Mouse (Mus musculus): ENCODE results near the gene Gm49368. TPM values are rescaled to one million over a fixed set of nuclear protein-coding genes. Genes with fewer than 3 reads are reported as not detected.
"Not testable (repeated sequence)": the region's sequence is repeated elsewhere in the genome, so short reads cannot be mapped to it uniquely, and the experiment has no call there.

Gene Gm49368
- not detected in 2 replicates for polyA plus RNA-seq (2016; fragmentation: Nextera tagmentation; extraction: Ambion mirVana)

DNA sequence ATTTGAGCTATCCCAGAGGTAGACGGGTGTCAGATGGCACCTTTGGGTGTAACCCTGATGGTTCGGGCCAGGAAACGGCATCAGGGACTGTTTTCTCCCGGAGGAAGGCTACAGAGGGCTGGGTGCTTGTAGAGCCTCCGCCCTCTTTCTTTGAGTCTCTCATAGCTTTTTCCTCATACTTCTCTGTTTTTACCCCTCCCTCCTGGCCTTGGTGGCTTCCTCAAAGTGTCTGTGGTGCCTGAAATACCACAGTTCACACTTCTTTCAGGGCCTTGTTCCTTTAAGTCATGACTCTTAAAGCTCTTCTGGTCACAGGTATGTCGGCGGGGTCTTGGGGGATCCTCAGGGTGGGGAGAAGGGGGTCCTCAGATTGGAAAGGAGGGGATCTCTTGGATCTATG lies at the start of gene Gm49368, which contains the start of gene Itgam:
Gene Gm49368 (plus strand): TSS at position 228 of the 400 bp plus-strand sequence.
Gene Itgam (plus strand): TSS at position 185 of the 400 bp plus-strand sequence.
- 83% methylated on average over 7 of the region's 7 CpGs for WGBS
- no peak within 1 kb of the TSS for H3K4me3 ChIP-seq

DNA sequence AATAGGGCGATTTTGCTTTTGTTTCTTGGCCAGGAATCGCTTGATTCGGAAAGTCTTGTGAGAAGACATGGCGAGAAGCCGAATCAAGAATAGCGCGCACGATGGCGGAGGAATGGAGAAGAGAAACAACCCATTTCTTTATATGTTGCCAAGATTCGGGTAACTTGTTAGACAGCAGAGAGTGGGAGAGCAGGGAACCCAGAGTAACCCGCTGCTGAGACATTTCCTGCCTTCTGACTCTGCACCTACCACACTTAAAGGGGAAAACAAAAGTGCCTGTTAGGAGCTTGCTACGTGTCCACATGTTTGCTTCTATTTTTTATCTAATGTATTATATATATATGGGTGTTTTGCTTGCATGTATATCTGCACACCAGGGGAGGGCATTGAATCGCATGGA lies 49.4 kb upstream of the Gm49368 start:
- ATAC-seq (ENCODE audit: insufficient number of reproducible peaks, insufficient read depth, low FRiP score, low TSS enrichment) = no peak

More for the DNA sequence above, at the start of gene Gm49368, which contains the start of gene Itgam:
- ATAC-seq (ENCODE audit: insufficient number of reproducible peaks, insufficient read depth, low FRiP score, low TSS enrichment) = no peak
- H3K36me3 ChIP-seq = no peaks in the 10 kb centered on the region
- no peaks in the 10 kb centered on the region for H3K9me3 ChIP-seq
- H3K27me3 ChIP-seq = no peaks in the 10 kb centered on the region
- no peak within 1 kb of the TSS for H3K9ac ChIP-seq
- H3K4me1 ChIP-seq = no peaks in the 10 kb centered on the region
- no peak within 1 kb of the TSS for H3K4me2 ChIP-seq (replicated peaks)
- no peak within 1 kb of the TSS for H3K27ac ChIP-seq

GRCm38 (mm10) chr7:128016134-128016533 lies 46.3 kb upstream of the Gm49368 start:
- not testable (repeated sequence) for H3K4me3 ChIP-seq; ATAC-seq (ENCODE audit: insufficient number of reproducible peaks, insufficient read depth, low FRiP score, low TSS enrichment); H3K36me3 ChIP-seq; H3K27me3 ChIP-seq; H3K9me3 ChIP-seq; H3K27ac ChIP-seq; H3K4me2 ChIP-seq (replicated peaks); H3K9ac ChIP-seq; H3K4me1 ChIP-seq
- WGBS = 75% methylated on average over 5 of the region's 5 CpGs

More for the DNA sequence above, 49.4 kb upstream of the Gm49368 start:
- Histone ChIP-seq H3K27ac (no peak overlapping the region), H3K9me3 (no peaks in the 10 kb centered on the region), H3K9ac (no peak overlapping the region), H3K4me3 (no peak overlapping the region), H3K4me1 (0 out of 2 replicates have a peak, but pooled peaks cover 7% of the 10 kb centered on the region), H3K27me3 (peaks cover 5% of the 10 kb centered on the region; the same call in 1 of the 2 replicates), H3K4me2 (replicated peaks) (no peak overlapping the region), H3K36me3 (no peaks in the 10 kb centered on the region)
- 94% methylated on average over 13 of the region's 13 CpGs for WGBS

DNA sequence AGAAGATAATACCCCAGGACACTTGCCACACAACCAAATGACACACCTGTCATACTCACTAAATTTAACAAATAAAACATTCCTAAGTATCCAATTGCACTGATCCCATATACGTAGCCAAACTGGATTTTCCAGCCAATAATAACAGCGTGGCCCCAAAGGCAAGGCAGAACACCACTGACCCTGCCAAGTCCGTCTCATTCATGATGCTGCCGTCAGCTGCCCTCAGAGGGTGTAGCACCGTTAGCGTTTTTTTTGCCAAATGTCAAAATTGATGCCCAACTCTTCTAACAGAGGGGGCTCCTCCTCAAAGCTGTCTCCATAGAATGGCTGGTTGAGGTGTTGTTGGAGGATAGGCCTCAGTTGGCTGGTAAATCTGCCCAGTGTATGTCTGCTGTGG lies 45.8 kb upstream of the Gm49368 start:
- Histone ChIP-seq H3K9ac (no peak overlapping the region), H3K9me3 (no peaks in the 10 kb centered on the region), H3K36me3 (no peaks in the 10 kb centered on the region), H3K4me2 (replicated peaks) (no peak overlapping the region), H3K4me3 (no peak overlapping the region), H3K4me1 (no peaks in the 10 kb centered on the region), H3K27me3 (no peaks in the 10 kb centered on the region), H3K27ac (no peak overlapping the region)
- no peak for ATAC-seq (ENCODE audit: insufficient number of reproducible peaks, insufficient read depth, low FRiP score, low TSS enrichment)
- WGBS = 76% methylated on average over 6 of the region's 6 CpGs

- Histone ChIP-seq H3K27me3 (no peaks in the 10 kb centered on the region), H3K4me3 (no peak overlapping the region)
- 83% methylated on average over 3 of the region's 3 CpGs for WGBS
Measured at GRCm38 (mm10) chr7:128018275-128018674, 44.2 kb upstream of the Gm49368 start.

GRCm38 (mm10) chr7:128019187-128019586 lies 43.3 kb upstream of the Gm49368 start:
- H3K27me3 ChIP-seq = no peaks in the 10 kb centered on the region
- H3K9ac ChIP-seq = no peak overlapping the region
- no peak for ATAC-seq (ENCODE audit: insufficient number of reproducible peaks, insufficient read depth, low FRiP score, low TSS enrichment)
- H3K9me3 ChIP-seq = no peaks in the 10 kb centered on the region
- H3K27ac ChIP-seq = no peak overlapping the region
- WGBS = 74% methylated on average over 2 of the region's 2 CpGs
- no peaks in the 10 kb centered on the region for H3K36me3 ChIP-seq
- H3K4me1 ChIP-seq = no peaks in the 10 kb centered on the region
- no peak overlapping the region for H3K4me2 ChIP-seq (replicated peaks)
- no peak overlapping the region for H3K4me3 ChIP-seq

More at GRCm38 (mm10) chr7:128018275-128018674, 44.2 kb upstream of the Gm49368 start:
- Histone ChIP-seq H3K9ac (no peak overlapping the region), H3K9me3 (no peaks in the 10 kb centered on the region), H3K27ac (no peak overlapping the region), H3K4me2 (replicated peaks) (no peak overlapping the region), H3K36me3 (no peaks in the 10 kb centered on the region), H3K4me1 (no peaks in the 10 kb centered on the region)
- ATAC-seq (ENCODE audit: insufficient number of reproducible peaks, insufficient read depth, low FRiP score, low TSS enrichment) = no peak

- no peaks in the 10 kb centered on the region for H3K9me3 ChIP-seq
- no peak overlapping the region for H3K9ac ChIP-seq
- H3K4me1 ChIP-seq = no peaks in the 10 kb centered on the region
- H3K27ac ChIP-seq = no peak overlapping the region
- no peak for ATAC-seq (ENCODE audit: insufficient number of reproducible peaks, insufficient read depth, low FRiP score, low TSS enrichment)
- H3K4me3 ChIP-seq = no peak overlapping the region
- no peak overlapping the region for H3K4me2 ChIP-seq (replicated peaks)
- 60% methylated on average over 8 of the region's 8 CpGs for WGBS
- H3K36me3 ChIP-seq = no peaks in the 10 kb centered on the region
- no peaks in the 10 kb centered on the region for H3K27me3 ChIP-seq
Measured at GRCm38 (mm10) chr7:128022974-128023373, 39.5 kb upstream of the Gm49368 start.

- WGBS = 93% methylated on average over 4 of the region's 4 CpGs
- ATAC-seq (ENCODE audit: insufficient number of reproducible peaks, insufficient read depth, low FRiP score, low TSS enrichment) = no peak
- H3K9ac ChIP-seq = no peak overlapping the region
- H3K4me1 ChIP-seq = no peaks in the 10 kb centered on the region
- H3K4me3 ChIP-seq = no peak overlapping the region
- no peaks in the 10 kb centered on the region for H3K36me3 ChIP-seq
- H3K9me3 ChIP-seq = no peaks in the 10 kb centered on the region
- H3K4me2 ChIP-seq (replicated peaks) = no peak overlapping the region
- H3K27me3 ChIP-seq = no peaks in the 10 kb centered on the region
- no peak overlapping the region for H3K27ac ChIP-seq
Measured at GRCm38 (mm10) chr7:128023565-128023964, 38.9 kb upstream of the Gm49368 start.

GRCm38 (mm10) chr7:128024364-128024763 lies 38.1 kb upstream of the Gm49368 start:
- no peak for ATAC-seq (ENCODE audit: insufficient number of reproducible peaks, insufficient read depth, low FRiP score, low TSS enrichment)
- H3K9me3 ChIP-seq = no peaks in the 10 kb centered on the region
- no peaks in the 10 kb centered on the region for H3K36me3 ChIP-seq
- H3K27ac ChIP-seq = no peak overlapping the region
- 92% methylated on average over 9 of the region's 9 CpGs for WGBS
- no peaks in the 10 kb centered on the region for H3K27me3 ChIP-seq
- no peak overlapping the region for H3K4me3 ChIP-seq
- H3K9ac ChIP-seq = no peak overlapping the region
- H3K4me1 ChIP-seq = no peaks in the 10 kb centered on the region
- no peak overlapping the region for H3K4me2 ChIP-seq (replicated peaks)

GRCm38 (mm10) chr7:128024932-128025331 lies 37.6 kb upstream of the Gm49368 start:
- Histone ChIP-seq H3K9ac (no peak overlapping the region), H3K4me1 (no peaks in the 10 kb centered on the region), H3K27ac (no peak overlapping the region), H3K9me3 (no peaks in the 10 kb centered on the region), H3K27me3 (no peaks in the 10 kb centered on the region), H3K4me3 (no peak overlapping the region), H3K4me2 (replicated peaks) (no peak overlapping the region), H3K36me3 (no peaks in the 10 kb centered on the region)
- no peak for ATAC-seq (ENCODE audit: insufficient number of reproducible peaks, insufficient read depth, low FRiP score, low TSS enrichment)
- 86% methylated on average over 4 of the region's 4 CpGs for WGBS

DNA sequence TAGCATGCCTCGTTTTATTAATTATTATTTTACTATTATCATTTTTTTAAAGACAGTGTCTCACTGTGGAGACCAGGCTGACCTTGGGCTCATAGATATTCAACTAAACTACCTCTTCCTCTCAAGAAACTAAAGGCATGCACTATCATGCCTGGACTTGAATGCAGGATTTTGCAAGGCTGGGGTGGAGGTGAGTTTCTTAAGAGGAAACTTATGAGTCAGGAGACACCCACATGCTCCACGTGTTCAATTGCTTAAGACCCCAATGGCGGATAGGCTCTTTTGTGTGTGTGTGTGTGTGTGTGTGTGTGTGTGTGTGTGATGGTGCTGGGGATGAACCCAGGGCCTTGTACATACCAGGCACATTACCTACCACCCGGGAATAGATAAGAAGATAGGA lies 37.1 kb upstream of the Gm49368 start:
- no peak for ATAC-seq (ENCODE audit: insufficient number of reproducible peaks, insufficient read depth, low FRiP score, low TSS enrichment)
- H3K27me3 ChIP-seq = no peaks in the 10 kb centered on the region
- 72% methylated on average over 4 of the region's 4 CpGs for WGBS
- no peaks in the 10 kb centered on the region for H3K4me1 ChIP-seq
- no peak overlapping the region for H3K9ac ChIP-seq
- no peaks in the 10 kb centered on the region for H3K9me3 ChIP-seq
- no peaks in the 10 kb centered on the region for H3K36me3 ChIP-seq
- H3K4me3 ChIP-seq = no peak overlapping the region
- no peak overlapping the region for H3K4me2 ChIP-seq (replicated peaks)
- H3K27ac ChIP-seq = no peak overlapping the region

GRCm38 (mm10) chr7:128031403-128031976 lies 31.0 kb upstream of the Gm49368 start:
- H3K27me3 ChIP-seq = no peaks in the 10 kb centered on the region
- H3K4me1 ChIP-seq = no peaks in the 10 kb centered on the region
- 36% methylated on average over 9 of the region's 9 CpGs for WGBS
- H3K27ac ChIP-seq = no peak overlapping the region
- no peak overlapping the region for H3K4me2 ChIP-seq (replicated peaks)
- no peak for ATAC-seq (ENCODE audit: insufficient number of reproducible peaks, insufficient read depth, low FRiP score, low TSS enrichment)
- H3K9me3 ChIP-seq = no peaks in the 10 kb centered on the region
- H3K9ac ChIP-seq = no peak overlapping the region
- no peak overlapping the region for H3K4me3 ChIP-seq
- H3K36me3 ChIP-seq = no peaks in the 10 kb centered on the region

All from embryonic facial prominence, embryonic 12.5 days (tissue).